Mouse (Mus musculus) CH12.LX (cell line): Measurements from ENCODE around the gene Slamf6.

Source experiments
- CTCF ChIP-seq, 2 experiments: IDR thresholded peaks in 1 of 2; conservative IDR thresholded peaks in 1 of 2; 2 replicates each; pipeline ENCODE4 v1.5.1; 2011 to 2012; ENCODE audit warnings: low read depth in 2 of 2, low read length in 2 of 2, improper control_type of control experiment in 1 of 2, inconsistent platforms in 1 of 2, mild to moderate bottlenecking in 1 of 2, moderate library complexity in 1 of 2
- EP300 ChIP-seq: IDR thresholded peaks from 2 replicates; pipeline ENCODE4 v1.6.1; 2011; ENCODE audit warnings: low read length, improper control_type of control experiment
- GABPA ChIP-seq: IDR thresholded peaks from 2 replicates; pipeline ENCODE4 v1.6.1; 2012; ENCODE audit warnings: low read depth, low read length, improper control_type of control experiment, inconsistent platforms; ENCODE audit not compliant: insufficient replicate concordance
- HCFC1 ChIP-seq: IDR thresholded peaks from 2 replicates; pipeline ENCODE4 v1.6.1; 2012; ENCODE audit warnings: low read depth, mild to moderate bottlenecking, inconsistent platforms, low read length, improper control_type of control experiment

DNA sequence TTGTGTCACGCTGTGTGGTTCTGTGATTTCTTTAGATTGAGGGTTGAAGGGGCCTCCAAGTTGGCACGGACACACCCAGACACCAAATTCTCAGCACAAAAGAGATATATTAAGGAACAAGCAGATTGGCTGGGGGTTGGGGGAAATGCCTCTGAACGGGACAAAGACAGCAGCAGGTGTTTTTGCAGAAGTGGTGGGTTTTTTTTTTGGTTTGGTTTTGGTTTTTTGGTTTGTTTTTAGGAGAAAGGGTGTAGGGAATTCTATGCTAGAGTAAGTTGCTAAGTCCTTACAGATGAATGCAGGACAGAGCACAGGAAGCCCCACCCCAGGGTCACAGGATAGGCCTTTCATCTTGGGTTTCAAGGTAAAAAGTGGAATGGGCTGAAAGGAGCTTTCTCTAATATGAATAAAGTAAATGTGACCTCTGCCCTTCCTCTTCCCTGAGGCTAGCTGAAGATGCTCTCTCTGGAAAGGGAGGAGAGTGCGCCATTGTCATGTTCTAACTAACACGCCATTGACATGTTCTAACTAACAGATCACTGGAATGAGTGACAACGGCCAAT lies 31.7 kb downstream of the Slamf6 start:
- no peak for TF ChIP-seq GABPA
- no peak for TF ChIP-seq EP300
- TF ChIP-seq CTCF (conservative IDR thresholded peaks at IDR 0.05 in 1 of 2, IDR thresholded peaks at IDR 0.05 in 1 of 2; ENCODE audit: low read depth in 2 of 2, low read length in 2 of 2) = no peak
- no peak for TF ChIP-seq HCFC1
